Mouse (Mus musculus) forelimb bud, embryonic 11.5 days (tissue): Measurements from ENCODE around the gene Zcchc8.
"Not testable (repeated sequence)": the region's sequence is repeated elsewhere in the genome, so short reads cannot be mapped to it uniquely, and the experiment has no call there.

Source experiments
- DNase-seq: peaks from one replicate; pipeline ENCODE4 v3.0.0-alpha.2; 2012; ENCODE audit warnings: low read depth, low spot score

Zcchc8 gene

DNA sequence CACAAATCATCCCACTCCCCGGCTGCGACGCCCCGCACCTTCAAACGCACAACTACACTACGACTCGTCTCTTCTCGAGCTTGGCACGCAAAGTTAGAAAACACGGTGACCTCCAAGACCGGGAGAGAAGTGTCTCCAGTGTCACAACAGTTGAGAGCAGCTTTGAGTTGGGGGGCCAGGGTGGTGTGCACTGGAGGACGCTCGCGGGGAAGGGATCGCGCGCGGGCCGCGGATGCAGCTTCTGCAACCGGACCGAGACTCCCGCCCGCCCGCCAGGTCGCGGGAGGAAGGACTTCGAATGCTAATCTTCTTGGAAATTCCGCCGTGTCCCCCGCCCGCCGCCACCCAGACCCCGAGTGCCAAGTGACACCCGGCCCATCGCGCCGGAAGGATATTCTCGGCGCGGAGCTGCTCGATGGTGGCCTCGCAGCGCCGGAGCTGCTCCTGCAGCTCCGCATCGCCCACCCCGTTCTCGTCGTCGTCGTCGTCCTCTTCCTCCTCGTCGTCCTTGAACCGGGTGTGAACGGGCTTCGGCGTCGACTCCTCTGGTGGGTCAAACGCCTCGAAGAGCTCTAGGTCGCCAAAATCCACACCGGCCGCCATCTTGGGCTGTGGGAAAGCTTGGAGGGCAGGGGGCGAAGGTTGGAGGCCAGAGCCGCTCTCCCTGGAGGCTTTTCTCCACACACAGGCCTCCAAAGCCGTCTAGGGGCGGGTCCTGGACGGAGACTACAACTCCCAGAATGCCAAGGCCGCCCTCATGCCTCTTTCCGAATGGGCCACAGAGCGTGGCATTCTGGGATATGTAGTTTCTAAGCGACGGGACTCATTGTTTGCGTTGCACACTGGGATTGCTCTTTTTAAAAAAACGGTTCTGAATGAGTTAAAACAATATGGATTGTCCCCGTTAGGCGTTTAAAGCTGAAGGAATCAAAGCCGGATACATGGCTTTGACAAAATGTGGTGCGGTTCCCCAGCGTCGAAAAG lies at the start of gene Zcchc8:
Zcchc8 (minus strand) TSS at position 773 of the 984 bp plus-strand sequence.
- peak; percentile 98 for DNase-seq

DNA sequence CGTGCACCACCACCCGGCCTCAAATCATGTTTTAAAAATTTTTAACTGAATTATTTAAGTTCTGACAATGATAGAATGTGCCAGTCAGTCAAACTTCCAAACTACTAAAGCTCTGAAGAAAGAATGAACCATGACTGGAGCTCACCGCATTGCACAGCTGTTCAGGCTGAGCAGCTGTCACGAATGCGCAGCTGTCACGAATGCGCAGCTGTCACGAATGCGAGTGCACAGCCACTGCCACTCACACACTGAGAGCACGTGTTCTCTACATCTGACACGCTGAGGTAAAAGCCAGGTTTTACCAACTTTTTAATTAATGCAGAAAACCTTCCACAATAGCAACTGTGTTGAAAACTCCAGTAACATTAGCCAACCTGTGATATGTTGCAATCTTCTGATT lies 45.6 kb upstream of the Zcchc8 start:
- not testable (repeated sequence) for DNase-seq

DNA sequence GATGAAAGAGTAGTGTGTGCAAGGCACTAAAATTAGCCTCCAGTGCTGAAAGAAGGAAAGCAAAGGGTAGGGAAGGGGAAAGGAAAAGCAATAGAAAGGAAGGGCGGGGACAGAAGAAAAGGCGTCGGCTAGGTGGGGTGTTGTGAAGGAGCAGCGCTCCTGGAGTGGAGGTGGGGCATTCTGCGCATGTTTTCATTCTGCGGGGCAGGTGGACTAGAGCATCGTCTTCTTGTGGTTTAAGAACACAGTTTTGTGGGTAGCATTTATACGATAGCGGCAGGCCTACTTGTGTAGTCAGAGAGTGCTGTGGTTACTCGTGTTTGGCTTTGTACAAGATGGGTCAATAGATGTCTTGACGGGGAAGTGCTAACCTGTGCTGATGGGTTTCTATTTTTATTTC lies 44.6 kb upstream of the Zcchc8 start:
- DNase-seq: no peak

DNA sequence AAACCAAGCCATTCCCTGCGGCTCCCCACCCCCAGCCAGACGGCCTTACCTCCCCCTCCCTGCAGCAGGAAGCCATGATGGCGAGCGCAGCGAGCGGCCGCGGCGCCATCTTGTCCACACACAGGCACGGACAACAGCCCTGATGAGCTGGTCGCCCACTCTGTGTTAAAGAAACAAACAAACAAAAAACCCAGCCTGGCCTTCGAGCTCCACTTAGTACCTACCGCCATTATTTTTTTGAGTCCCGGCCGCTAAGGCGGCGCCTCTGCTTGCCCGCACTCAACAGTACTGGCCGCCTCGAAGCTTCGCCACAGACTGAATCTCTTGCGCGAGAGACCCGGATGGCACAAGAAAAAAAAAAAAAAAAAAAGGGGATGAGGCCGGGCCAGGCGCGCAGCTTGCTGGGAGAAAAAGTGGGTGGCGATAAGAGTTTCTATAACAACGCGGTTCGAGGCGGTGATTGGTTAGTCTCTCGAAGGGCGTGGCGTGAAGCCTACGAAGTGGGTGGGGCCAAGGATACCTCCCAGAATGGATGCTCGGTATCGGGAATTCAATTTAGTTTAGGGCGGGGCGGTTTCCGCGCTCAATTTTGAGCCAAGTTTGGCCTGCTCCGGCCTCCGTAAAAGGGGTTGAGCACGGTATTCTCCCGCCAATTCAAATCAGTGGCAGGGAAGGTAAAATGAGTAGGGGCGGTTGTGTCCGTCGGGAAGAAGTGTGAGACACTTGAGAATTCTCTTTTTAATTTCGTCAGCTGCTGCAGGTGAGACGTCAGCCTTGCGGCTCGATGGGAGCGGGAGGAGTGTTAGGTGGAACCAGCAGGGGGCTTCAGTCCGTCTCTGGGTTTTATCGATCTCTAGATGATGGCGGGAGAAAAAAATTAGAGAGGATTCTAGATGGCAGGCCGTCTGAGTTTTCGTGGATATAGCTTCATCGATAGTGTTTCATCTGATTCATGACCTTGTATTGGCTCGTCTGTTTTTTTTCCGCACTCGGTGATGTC lies 28.5 kb upstream of the Zcchc8 start, which contains the start of the genes Rsrc2 and Kntc1:
Rsrc2 (minus strand) TSS at position 350 of the 1,000 bp plus-strand sequence.
Kntc1 (plus strand) TSS at position 652 of the 1,000 bp plus-strand sequence.
- peak; percentile 100 for DNase-seq

DNA sequence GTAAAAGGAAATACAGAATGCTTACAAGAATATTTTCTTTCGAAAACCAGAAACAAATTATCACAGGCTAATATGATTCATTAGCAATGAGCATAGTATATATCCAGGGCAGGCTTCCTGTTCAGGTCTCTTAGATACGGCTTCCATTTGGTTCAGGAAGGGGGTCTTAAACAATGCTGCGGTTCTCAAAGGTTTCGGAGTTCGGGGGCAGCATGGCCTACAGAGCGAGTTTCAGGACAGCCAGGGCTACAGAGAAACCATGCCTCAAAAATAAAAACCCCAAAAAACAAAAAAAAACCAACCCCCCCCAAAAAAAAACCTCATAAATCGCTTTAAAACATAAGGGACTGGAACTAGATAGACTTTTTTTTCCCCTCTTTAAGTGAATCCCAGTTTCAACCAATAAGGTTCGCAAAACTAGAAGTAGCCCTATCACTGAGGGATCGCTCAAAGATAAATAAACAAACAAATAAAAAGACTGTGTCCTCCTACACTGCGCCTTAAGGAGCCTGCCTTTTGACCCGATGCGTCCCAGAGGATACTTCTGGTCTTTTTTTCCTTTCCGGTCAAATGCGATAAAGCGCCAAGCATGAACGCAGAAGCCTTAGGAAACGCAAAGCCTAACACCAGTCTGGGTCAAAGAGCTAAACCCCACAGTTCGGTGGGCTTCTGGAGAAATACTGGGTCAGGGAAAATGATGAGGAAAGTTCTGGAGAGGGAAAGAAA lies 27.6 kb upstream of the Zcchc8 start:
- no peak for DNase-seq

DNA sequence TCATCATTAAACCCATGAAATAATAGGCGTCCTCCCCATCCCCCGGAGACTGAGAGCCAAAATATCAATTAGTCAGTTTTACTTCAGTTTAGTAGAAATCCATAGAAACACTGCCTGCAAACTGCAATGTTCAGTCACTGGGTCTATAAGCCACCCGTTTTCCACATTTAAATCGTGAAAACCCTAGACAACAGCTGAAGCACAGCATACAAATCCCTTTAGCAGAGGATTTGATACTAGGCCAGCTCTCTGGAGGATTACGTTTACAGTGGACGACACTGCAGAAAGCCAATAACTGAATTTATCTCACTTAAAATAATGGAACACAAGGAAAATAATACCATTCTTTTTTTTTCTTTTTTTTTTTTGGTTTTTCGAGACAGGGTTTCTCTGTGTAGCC lies 26.7 kb upstream of the Zcchc8 start:
- no peak for DNase-seq

DNA sequence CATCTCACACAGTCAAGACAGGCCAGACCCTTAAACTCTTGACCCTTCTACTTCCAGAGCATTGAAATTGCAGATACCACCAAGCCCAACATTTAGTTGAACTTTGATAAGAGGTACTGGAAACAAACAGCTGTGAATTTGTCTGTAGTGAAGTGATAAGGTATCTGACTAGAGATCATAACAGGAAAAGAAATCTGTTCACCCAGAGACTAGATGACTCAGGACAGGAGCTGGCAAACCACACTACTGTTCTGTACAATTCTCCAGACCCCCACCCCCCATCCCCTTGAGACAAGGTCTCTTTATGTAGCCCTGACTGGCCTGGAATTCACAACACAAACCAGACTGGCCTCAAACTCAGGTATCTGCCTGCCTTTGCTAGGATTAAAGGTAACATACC lies 25.4 kb upstream of the Zcchc8 start:
- no peak for DNase-seq

DNA sequence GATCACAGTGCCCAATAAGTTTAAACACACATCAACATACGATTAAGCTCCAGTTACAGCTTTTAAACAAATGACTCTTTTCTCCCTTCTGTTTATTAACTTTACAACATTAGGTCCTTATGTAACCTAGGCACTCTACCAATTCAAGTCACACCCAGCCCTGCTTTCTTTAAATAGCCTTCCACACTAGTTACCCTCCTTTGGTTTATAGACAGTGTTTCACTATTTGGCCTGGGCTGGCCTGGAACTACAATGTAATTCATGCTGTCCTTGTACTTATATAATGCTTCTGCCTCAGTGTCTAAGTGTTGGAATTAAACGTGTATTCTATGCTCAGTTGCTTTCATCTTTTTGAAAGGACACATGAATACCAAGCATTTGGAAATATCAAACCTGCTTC lies 23.5 kb upstream of the Zcchc8 start:
- DNase-seq: no peak

DNA sequence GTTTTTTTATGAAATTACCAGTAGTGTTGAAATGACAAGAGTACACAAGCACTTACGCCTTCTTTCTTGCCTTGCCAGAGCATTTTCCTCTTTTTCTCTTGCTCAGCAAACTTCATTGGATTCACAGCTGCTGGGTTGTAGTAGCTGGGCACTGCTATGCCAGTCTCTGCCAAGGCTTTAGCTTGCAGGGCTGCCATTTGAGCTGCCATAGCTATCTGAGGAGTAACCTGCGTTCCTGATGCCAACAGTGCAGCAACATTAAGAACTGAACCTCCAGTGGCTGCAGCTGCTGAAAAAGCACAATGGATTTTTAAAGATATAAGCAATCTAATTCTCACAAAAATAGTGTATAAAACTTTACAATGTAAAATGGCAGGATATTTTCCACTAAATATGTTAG lies 10.1 kb upstream of the Zcchc8 start:
- no peak for DNase-seq

DNA sequence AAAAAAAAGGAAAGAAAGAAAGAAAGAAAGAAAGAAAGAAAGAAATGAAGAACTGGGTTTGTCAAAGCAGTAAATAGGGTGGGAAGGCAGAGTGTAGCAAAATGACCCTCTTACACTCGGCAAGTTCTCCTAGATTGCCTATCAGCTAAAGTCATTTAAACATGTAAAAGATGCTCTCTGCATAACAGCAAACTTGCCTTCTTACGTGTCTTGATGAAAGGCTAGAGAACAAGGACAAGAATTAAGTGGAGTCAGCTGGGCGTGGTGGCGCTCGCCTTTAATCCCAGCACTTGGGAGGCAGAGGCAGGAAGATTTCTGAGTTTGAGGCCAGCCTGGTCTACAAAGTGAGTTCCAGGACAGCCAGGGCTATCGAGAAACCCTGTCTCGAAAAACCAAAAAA lies 2.9 kb upstream of the Zcchc8 start:
- not testable (repeated sequence) for DNase-seq

DNA sequence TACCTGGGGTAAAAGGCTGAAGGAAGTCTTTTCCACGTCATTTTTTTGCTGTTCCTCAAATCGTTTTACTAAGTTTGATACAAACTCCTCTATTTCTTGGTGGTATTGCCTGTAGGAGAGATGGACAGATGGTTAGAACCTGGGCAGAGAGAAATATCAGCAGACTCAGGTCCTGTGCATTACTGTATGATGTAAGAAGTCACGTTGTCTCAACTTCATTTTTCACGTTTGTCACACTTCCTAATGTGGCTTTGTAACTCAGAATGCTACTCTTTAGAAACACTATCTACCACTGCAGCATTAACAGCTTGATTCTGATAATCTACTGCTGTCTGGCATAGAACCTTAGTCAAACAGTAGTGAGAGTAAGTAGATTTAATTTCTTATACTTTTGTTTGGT lies 6.3 kb downstream of the Zcchc8 start:
- DNase-seq: no peak

DNA sequence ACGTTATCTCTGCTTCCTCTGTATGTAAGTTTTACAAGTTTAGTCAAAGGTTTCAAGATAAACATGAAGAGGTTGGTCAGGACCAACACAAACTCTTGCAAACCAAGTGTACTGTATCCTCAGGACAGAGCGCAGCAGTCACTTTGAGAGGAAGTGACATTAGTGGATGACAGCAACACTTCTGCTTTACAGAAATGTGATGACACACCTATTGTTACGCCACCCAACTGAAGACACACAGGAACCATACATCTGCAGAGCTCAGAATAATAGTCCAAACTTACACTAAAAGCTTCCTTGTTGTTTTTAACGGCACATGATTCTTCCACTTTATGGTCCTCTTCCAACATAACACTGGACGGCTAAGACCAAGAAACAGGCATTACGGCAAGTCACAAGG lies 7.1 kb downstream of the Zcchc8 start:
- no peak for DNase-seq

DNA sequence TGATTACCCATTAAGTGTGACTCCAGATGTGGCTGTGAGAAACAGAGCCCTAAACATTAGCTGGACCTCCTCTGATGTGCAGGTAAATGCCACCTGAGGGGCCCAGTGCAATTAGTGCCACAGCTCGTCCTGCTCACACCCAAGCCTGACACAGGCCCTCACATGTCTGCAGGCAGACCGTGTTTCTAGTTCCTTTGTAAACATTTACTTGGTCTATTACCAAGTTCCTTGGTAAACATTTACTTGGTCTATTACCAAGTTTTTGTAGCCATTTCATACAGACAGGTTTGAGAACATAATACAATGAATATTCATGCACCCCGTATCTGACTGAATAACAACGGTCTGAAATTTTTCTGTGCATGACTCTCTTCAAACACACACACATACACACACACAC lies 11.3 kb downstream of the Zcchc8 start:
- DNase-seq: no peak

DNA sequence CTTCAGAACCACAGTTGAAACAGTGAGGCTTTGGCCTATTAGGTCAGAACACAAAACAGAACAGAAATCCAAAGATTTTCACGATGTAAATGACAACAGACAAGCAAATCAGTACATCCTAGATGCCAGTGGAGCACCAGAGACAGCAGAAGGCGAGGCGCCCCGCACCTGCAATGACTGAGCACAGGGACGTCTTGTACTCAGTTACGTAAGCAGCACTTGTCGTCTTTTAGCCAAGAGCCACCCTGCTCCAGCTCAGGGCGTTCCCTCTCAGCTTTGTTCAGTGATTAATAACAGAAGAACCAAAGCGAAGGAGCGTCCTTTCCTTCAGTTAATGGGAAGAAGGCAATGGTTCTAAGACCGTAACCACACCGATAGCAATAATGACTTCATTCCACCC lies 12.3 kb downstream of the Zcchc8 start:
- DNase-seq: no peak

DNA sequence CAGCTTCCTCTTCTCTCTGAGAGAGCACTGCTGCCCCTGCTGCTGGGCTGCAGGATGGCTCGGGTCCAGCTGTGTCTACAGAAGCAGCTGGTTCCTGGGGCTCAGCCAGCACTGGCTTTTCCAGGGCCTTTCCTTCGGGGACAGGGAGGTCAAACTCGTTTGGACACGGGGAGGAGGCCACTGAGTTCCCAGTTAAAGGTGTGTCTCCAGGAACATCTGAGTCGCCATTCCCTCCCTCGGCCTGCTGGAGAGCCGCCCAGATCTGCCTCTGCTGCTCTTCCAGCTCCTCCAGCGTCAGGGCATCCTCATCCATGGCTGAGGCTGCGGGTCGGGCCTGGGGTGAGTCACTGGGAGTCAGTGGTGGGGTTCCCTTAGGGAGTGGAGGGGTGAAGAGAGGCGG lies 20.3 kb downstream of the Zcchc8 start:
- DNase-seq: no peak

DNA sequence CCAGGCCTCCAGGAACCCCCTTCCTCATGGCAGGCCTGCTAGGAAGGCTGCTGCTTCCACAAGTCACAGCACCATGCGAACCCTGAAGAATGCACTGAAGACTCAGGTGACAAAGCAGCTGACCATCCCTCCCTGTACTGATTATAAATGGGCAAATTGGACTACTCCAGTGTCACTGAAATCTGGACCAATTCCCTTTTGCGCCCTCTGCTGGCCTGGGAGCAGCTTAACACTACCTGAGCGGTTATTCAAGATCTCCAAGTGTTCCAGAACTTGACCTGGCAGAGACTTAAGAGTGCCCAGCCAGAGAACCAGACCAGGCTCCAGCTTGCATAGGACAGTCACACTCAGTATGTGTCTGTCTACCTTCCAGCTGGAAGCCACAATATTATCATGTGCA lies 21.7 kb downstream of the Zcchc8 start:
- DNase-seq: peak; percentile 68

DNA sequence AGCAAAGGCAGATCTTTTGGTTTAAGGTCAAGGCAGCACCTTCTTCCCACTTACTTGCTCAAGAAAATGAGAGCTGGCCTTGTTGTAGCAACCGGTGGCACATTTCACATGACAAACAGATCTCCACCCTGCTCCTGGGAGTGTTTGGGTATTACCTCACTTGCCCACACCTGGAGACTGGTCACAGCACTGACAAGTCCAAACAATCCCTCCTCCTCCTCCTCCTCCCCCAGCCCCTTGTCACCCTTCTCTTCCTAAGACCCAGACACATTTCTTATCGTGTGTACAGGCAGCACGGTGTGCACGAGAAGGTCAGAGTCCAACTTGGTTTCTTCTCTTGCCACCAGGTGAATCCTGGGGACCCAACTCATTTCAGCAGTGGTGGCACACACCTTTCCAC lies 23.9 kb downstream of the Zcchc8 start:
- DNase-seq: no peak

DNA sequence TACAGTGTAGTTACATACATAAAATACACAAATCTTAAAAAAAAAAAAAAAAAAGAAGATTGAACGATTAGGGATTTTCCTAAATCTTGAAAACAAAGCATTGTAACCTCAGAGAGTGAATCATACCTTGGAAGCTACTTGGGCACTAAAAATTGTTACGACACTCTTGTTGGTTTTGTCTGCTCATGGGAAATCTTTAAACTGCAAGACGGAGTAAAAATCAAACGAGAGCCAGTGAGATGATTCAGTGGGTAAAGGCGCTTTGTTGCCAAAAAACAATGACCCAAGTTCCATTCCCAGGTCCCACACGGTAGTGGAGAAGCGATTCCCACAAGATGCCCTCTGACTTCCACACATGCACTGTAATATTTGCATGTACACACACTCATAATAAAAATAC lies 24.7 kb downstream of the Zcchc8 start:
- no peak for DNase-seq

DNA sequence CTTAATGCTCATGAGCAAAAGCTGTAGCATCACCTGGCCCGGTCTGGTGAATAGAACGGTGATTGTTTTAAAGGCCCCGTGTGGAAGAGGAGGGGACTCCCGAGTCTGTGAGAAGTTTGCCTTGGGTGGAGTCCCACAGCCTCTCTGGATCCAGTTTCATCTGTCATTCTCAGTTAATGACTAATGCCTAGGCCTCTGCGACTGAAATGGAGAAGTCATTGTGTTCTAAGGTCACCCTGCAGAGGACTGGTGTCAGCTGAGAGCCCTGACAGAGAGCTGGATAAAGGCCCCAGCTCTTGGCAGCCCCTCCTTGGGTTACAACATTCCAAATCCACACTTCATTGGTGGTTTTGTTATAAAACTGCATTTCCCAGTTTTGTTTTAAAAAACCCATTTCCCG lies 26.4 kb downstream of the Zcchc8 start:
- no peak for DNase-seq

DNA sequence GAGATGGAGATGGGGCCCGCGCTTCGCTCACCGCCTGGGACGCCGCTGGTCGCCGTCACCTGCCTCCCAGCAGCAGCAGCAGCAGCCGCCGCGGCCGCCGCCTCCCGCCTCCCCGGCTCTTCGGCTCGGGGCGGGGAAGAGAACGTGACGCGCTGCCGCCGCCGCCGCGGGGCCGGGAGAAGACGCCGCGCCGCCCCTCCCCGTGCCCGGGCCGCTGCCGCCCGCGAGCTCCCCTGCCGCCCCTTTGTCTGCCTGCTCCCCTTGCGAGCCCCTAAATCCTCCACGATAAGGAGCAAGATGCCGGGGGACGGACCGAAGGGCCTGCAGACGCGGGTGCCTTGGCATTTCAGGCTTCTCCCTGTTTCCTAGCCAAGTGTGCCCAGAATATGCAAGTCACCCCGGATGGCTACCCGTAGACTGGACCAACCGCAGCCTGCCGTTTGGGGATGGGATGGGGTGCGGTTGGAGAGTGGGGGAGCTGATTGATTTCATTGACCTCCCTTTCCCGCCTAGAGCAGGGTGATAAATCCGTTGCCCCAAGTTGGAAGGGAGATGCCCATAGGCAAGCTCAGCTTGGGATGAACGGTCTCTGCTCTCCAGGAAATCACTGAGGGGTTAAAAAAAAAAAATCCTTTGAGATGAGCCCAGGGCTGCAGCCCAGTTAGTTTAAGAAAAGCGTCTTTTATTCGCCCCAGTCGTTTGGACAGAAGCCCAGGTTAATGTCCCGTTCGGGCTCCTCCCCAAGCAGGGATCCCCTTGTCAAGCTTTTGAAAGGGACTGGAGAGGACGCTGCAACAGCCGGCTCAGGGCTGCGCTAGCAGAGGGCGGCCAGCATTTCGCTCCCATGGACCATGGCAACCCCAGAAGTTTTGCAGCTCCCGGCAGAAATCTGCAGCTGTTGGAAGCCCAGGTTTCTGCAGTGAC lies 36.4 kb downstream of the Zcchc8 start, which contains the start of gene Clip1:
Clip1 (minus strand) TSS at position 398 of the 924 bp plus-strand sequence.
- peak; percentile 52 for DNase-seq
